Mouse (Mus musculus): Measurements from ENCODE around the gene Bcl2l12.
"Not testable (repeated sequence)": the region's sequence is repeated elsewhere in the genome, so short reads cannot be mapped to it uniquely, and the experiment has no call there.

Gene Bcl2l12

GRCm38 (mm10) chr7:44998501-44998955, at the start of gene Bcl2l12:
TSS of gene Bcl2l12 (minus strand) at chr7:44998712.
- no peak for DNase-seq (ENCODE audit: low spot score)

DNA sequence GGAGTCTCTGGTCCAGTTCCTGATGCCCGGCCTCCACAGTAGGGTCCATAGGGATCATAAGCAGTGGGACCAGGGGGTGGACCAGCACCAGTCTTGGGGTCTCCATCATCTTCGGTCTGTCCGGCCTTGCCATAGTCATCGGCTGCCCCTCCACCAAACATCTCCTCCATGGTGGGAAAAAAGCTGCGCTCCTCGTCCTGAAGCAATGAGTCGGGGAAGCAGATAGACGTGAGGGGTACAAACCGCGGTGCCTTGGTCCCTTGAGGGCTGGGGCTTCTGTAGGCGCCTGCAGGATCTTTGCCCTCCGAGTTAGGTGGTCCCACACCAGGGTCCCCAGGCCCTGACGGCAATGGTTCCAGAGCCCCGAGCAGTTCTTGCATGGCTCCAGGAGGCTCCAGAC, 49.0 kb upstream of the Bcl2l12 start:
- no peak for DNase-seq (ENCODE audit: low spot score)

- DNase-seq (ENCODE audit: low spot score), result no peak
Observed at GRCm38 (mm10) chr7:45046853-45047350, 48.4 kb upstream of the Bcl2l12 start.

- DNase-seq (ENCODE audit: low spot score), result no peak
Observed at GRCm38 (mm10) chr7:45045741-45046140, 47.2 kb upstream of the Bcl2l12 start.

GRCm38 (mm10) chr7:45043307-45043706, 44.8 kb upstream of the Bcl2l12 start:
- no peak for DNase-seq (ENCODE audit: low spot score)

- no peak for DNase-seq (ENCODE audit: low spot score)
Observed at GRCm38 (mm10) chr7:45040851-45041250, 42.3 kb upstream of the Bcl2l12 start.

DNA sequence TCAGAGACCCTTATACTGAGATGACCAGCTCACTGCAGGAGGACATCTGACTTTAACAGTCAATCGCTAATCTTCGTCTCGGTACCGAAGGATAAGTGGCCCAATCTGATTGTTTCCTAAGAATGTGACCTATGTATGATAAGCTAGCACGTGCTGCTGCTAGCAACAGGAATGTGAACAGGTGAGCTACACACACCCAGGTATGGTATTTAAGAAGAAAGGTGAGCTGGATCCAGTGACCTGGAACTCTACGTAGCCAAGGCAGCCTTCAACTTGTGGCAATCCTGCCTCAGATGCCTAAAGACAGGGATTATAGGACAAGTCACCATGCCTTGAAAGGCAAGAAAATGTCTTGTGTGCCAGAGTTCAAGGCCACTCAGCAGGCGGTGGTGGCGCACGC, 39.9 kb upstream of the Bcl2l12 start:
- DNase-seq (ENCODE audit: low spot score), result no peak

- DNase-seq (ENCODE audit: low spot score), result no peak
Observed at GRCm38 (mm10) chr7:45037720-45038361, 39.3 kb upstream of the Bcl2l12 start.

DNA sequence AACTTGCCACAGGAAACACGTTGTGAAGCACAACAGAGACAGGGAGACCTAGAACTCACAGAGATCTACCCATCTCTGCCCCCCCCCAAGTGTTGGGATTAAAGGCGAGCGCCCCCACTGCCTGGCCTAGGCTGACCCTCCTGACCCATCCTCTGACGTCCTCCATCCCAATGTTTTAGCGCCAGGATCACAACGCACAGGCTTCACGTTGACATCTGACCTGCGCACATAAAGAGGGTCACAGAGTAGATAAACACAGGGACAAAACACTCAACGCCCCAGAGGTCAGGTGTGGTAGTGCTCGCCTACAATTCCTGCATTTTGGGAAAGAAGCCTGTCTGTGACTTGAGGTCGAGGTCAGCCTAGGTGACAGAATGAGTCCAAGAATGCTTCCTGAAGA, 38.2 kb upstream of the Bcl2l12 start:
- no peak for DNase-seq (ENCODE audit: low spot score)

- no peak for DNase-seq (ENCODE audit: low spot score)
Observed at GRCm38 (mm10) chr7:45035631-45036030, 37.1 kb upstream of the Bcl2l12 start.

GRCm38 (mm10) chr7:45033722-45034359, 35.3 kb upstream of the Bcl2l12 start:
- DNase-seq (ENCODE audit: low spot score), result no peak

DNA sequence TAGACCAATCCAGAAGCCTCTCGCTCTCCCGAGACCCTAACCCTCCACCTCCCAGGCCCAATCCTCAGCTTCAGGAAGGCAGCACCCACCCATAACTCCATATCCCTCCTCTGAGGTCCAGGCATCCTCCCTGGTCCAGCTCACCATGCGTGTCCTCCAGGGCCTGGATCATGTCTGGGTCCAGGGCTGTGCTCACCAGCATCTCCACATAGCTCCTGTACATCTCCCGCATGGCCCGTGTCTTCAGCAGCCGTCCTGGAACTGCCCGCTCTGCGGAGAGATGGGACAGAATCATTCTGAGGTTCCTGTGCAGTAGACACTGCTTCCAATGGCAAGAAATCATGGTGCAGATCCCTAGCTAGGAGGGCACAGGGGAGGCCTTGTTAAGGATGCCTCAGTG, 32.3 kb upstream of the Bcl2l12 start:
- no peak for DNase-seq (ENCODE audit: low spot score)

GRCm38 (mm10) chr7:45029995-45030394, 31.5 kb upstream of the Bcl2l12 start:
- no peak for DNase-seq (ENCODE audit: low spot score)

- DNase-seq (ENCODE audit: low spot score), result no peak
Observed at GRCm38 (mm10) chr7:45028351-45028750, 29.8 kb upstream of the Bcl2l12 start.

- no peak for DNase-seq (ENCODE audit: low spot score)
Observed at GRCm38 (mm10) chr7:45027761-45028160, 29.2 kb upstream of the Bcl2l12 start.

DNA sequence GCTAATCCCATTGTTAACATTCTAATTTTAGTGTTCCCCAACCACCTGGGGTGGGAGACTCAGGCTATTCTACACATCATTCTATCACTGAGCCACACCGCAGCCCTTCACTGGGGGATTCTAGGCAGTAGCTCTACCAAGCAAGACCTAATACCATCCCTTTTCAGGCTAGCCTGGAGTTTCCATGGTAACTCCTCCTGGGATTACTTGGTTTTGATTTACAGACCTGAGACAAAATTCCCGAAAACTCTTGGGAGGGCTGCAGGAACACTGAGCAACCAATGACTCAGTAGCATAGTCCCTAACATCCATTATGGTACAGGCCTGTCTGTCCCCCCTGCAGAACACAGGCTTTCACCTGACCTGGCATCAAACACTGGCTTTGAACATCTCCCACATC, 27.7 kb upstream of the Bcl2l12 start:
- no peak for DNase-seq (ENCODE audit: low spot score)

DNA sequence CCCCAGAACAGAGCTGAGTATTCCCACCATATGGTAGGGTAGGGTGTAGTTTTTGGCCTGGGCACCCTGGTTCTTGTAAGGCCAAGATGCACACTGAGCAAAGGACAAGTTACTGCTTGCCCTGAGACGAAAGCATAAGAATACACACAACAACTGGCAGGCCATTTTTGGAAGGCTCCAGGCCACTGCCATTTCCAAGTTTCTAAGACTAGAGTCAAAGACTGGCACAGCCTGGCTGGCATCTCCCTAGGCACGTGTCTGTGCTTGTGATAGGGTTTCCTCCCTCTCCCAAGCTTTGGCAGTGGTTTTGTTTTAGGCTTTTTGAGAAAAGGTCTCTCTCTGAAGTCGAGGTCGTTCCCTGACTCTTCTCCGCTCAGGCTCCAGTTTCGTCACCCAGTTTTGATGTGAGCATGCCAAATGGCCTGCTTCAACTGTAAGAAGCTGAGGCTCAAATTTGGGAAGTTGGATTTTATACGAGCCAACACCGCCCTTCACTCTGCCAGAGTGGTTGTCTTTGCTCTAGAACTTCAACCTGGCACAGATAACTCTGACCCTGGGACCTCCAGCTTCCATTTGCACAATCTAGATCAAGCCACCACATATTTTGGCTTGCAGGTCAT, 27.2 kb upstream of the Bcl2l12 start:
- no peak for DNase-seq (ENCODE audit: low spot score)

DNA sequence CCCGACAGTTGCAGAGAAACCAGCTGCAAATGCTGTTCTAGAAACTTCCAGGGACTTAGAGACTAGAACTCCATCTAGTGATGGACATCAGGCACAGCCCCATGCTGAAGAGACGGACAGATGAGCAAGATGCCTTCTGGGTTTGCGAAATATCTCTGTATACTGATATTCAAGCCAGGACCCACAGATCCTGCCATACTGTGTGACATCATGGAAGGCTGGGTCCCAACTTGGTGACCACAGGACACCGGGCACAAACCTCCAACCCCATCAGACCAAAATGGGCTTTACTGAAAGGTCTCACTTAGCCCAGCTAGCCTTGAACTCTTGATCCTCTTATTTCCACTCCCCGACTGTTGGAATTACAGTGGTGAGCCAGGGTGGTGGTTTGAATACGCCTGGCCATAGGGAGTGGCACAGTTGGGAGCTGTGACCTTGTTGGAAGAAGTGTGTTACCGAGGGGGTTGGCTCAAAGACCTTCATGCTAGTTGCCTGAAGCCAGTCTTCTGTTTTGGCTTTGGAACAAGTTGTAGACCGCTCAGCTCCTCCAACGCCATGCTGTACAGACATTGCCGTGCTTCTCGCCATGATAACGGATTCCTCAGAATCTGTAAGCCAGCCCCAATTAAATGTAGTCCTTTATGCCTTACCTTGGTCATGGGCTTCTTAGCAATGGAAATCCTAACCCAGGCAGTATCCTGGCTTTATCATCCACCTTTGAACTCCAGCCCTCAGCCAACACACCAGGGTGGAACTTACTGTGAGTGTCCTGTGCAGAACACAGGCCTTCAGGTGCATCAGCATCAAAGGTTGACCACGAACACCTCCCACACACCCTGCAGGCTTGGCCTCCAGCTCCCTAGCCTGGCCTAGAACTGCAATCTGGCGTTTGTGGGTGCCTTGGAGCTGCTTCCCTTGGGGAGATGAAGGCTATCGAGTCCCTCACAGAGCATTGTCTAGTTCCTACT, 26.1 kb upstream of the Bcl2l12 start:
- no peak for DNase-seq (ENCODE audit: low spot score)

DNA sequence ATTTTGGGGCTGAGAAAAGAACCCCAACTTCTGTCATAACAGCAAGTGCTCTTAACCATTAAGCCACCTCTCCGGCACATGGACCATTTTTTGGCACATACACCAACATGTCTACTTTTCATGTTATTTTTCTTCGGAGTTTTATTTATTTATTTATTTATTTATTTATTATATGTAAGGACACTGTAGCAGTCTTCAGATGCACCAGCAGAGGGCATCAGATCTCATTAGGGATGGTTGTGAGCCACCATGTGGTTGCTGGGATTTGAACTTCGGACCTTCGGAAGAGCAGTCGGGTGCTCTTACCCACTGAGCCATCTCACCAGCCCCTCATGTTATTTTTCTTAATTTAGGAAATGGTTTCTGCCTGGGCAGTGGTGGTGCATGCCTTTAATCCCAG, 25.2 kb upstream of the Bcl2l12 start:
- DNase-seq (ENCODE audit: low spot score), result not testable (repeated sequence)

DNA sequence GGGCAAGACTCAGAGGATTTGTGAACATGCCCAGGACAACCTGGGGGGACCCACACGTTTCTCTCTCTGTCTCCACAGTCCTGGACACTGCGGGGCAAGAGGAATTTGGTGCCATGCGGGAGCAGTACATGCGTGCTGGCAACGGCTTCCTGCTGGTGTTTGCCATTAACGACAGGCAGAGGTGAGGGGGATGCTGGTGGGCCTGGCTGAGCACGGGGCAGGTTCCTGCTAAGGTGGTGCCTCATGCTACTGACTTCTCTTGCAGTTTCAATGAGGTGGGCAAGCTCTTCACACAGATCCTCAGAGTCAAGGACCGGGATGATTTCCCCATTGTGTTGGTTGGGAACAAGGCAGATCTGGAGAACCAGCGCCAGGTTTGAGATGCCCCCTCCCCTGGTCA, 21.7 kb upstream of the Bcl2l12 start:
- DNase-seq (ENCODE audit: low spot score), result no peak

DNA sequence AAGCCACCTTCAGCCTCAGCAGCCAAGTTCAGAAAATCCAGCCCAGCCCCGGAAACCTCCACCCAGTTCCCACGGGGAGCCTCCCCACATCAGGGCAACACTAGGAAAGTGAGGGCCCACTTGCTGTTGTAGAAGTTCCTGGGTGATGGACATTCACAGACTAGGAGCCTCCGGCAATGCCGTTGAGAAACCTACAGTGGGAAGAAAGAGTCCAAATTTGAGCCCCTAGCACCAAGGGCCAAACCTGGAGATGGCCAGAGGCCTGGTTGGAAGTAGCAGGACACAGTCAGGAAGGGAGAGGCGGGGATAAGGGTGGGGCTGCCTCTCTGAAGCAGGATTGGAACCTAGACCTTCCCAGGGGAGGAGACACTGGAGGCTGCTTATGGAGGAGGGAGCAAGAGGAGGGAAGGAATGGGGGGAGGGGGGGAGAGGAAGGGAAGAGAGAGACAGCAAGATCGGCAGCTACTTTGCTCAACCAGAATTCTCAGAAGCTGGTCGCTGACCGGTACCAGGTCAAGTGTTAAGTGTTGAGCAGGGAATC, 20.6 kb upstream of the Bcl2l12 start:
- DNase-seq (ENCODE audit: low spot score), result no peak
